Mouse (Mus musculus): ENCODE data around the gene Gm21748.
"Not testable (repeated sequence)": the region's sequence is repeated elsewhere in the genome, so short reads cannot be mapped to it uniquely, and the experiment has no call there.

Gm21748 gene

GRCm38 (mm10) chrY:90839077-90839476, at the start of gene Gm21748:
TSS of gene Gm21748 (minus strand) at chrY:90839177.
- DNase-seq (ENCODE audit: low spot score): not testable (repeated sequence)

Measured in yolk sac, embryonic 10.5 days (tissue).